Mouse (Mus musculus) liver, embryonic 11.5 days (tissue): ENCODE measurements around the gene Adora3. TPM values are rescaled to one million over a fixed set of nuclear protein-coding genes. Genes with fewer than 3 reads are reported as not detected.

Source experiments
- ATAC-seq: fragments of 200-750 bp; cut with Nextera tagmentation; replicated peaks from 2 replicates; pipeline ENCODE4 v1.8.0; 2017; ENCODE audit warnings: moderate number of reproducible peaks, mild to moderate bottlenecking, moderate TSS enrichment, moderate library complexity; ENCODE audit not compliant: low FRiP score
- DNase-seq: peaks from one replicate; pipeline ENCODE4 v3.0.0-alpha.2; 2017; ENCODE audit warnings: low spot score
- H3K27ac ChIP-seq: fragments of 300-500 bp; sonication (generic); 2 replicates; pipeline ENCODE4 v1.5.1; 2014; ENCODE audit warnings: mild to moderate bottlenecking, low read depth, low read length, control low read depth
- H3K27me3 ChIP-seq: fragments of 300-500 bp; sonication (generic); replicated peaks from 2 replicates; pipeline ENCODE4 v1.6.1; 2014; ENCODE audit warnings: low read length, mixed read lengths; ENCODE audit not compliant: control insufficient read depth, insufficient read depth
- H3K36me3 ChIP-seq: fragments of 300-500 bp; sonication (generic); 2 replicates; pipeline ENCODE4 v1.6.1; 2014; ENCODE audit warnings: mild to moderate bottlenecking, low read length, moderate library complexity, mixed read lengths; ENCODE audit not compliant: control insufficient read depth, insufficient read depth
- H3K4me1 ChIP-seq: fragments of 300-500 bp; sonication (generic); replicated peaks from 2 replicates; pipeline ENCODE4 v1.6.1; 2014; ENCODE audit warnings: low read length, mixed read lengths; ENCODE audit not compliant: control insufficient read depth, insufficient read depth
- H3K4me2 ChIP-seq: fragments of 300-500 bp; sonication (generic); 2 replicates; pipeline ENCODE4 v1.6.1; 2014; ENCODE audit warnings: mild to moderate bottlenecking, control low read depth, moderate library complexity
- H3K4me3 ChIP-seq: fragments of 300-500 bp; sonication (generic); 2 replicates; pipeline ENCODE4 v1.5.1; 2014; ENCODE audit warnings: low read depth, low read length, control low read depth
- H3K9ac ChIP-seq: fragments of 300-500 bp; sonication (generic); 2 replicates; pipeline ENCODE4 v1.6.1; 2014; ENCODE audit warnings: low read depth, low read length, control low read depth
- H3K9me3 ChIP-seq: fragments of 300-500 bp; sonication (generic); 2 replicates; pipeline ENCODE4 v1.6.1; 2016; ENCODE audit warnings: low read length, inconsistent platforms, mixed read lengths; ENCODE audit not compliant: control insufficient read depth
- WGBS: fragments of 180-500 bp; shearing (Covaris S2); extraction: QIAGEN DNeasy Blood & Tissue Kit; methylation state at CpG from one replicate; pipeline ENCODE4 v1.1.7; 2014; 5-methylcytosine and 5-hydroxymethylcytosine counted together
- polyA plus RNA-seq: library from polyadenylated mRNA; unstranded; fragments of >200 nt; fragmentation: Nextera tagmentation; extraction: Ambion mirVana; gene quantifications from 2 replicates; pipeline ENCODE4 v1.2.1, GENCODE M21; 2014

Adora3 gene
- polyA plus RNA-seq, 1 experiment from 2014 or later: 0.36 TPM

- Histone ChIP-seq H3K4me3 (no peak overlapping the region), H3K4me1 (no peaks in the 10 kb centered on the region), H3K4me2 (no peak overlapping the region), H3K9ac (no peak overlapping the region), H3K27me3 (no peaks in the 10 kb centered on the region), H3K9me3 (no peaks in the 10 kb centered on the region), H3K36me3 (no peaks in the 10 kb centered on the region), H3K27ac (no peak overlapping the region)
- 50% methylated on average over 3 of the region's 3 CpGs for WGBS
- ATAC-seq (no peak), DNase-seq (no peak)
Measured at GRCm38 (mm10) chr3:105880419-105880818, 9.8 kb downstream of the Adora3 start.

DNA sequence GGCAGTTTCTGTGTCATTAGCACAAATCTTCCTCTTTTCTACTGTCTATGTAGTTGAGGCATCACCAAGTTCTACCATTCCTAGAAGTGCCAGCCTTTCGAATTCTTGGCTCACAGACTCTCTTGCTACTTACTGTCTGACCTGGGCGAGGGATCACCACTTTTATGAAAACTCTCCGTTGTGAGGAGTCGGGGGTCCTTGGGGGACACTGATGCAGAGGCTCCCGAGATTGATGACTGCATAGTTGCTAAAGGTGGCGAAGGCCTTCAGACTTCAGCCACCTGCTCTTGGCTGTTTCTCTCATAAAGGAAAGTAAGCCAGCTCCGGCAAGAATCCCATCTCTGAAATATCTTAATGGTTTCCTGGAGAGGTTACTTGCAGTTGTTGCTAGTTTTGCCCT, 11.4 kb downstream of the Adora3 start:
- no peak overlapping the region for H3K4me2 ChIP-seq
- H3K4me1 ChIP-seq: no peaks in the 10 kb centered on the region
- no peaks in the 10 kb centered on the region for H3K36me3 ChIP-seq
- no peak overlapping the region for H3K9ac ChIP-seq
- no peaks in the 10 kb centered on the region for H3K9me3 ChIP-seq
- ATAC-seq (no peak), DNase-seq (no peak)
- H3K27ac ChIP-seq: no peak overlapping the region
- WGBS: 82% methylated on average over 7 of the region's 7 CpGs
- H3K4me3 ChIP-seq: no peak overlapping the region
- H3K27me3 ChIP-seq: no peaks in the 10 kb centered on the region

GRCm38 (mm10) chr3:105883111-105883510, 12.5 kb downstream of the Adora3 start:
- no peak overlapping the region for H3K9ac ChIP-seq
- no peaks in the 10 kb centered on the region for H3K4me1 ChIP-seq
- H3K36me3 ChIP-seq: no peaks in the 10 kb centered on the region
- H3K27ac ChIP-seq: no peak overlapping the region
- WGBS: 84% methylated on average over 2 of the region's 2 CpGs
- no peaks in the 10 kb centered on the region for H3K27me3 ChIP-seq
- H3K4me3 ChIP-seq: no peak overlapping the region
- no peak overlapping the region for H3K4me2 ChIP-seq
- ATAC-seq (no peak), DNase-seq (no peak)
- no peaks in the 10 kb centered on the region for H3K9me3 ChIP-seq

- Histone ChIP-seq H3K4me1 (peaks cover 24% of the 10 kb centered on the region), H3K27me3 (no peaks in the 10 kb centered on the region), H3K4me3 (no peak overlapping the region), H3K9ac (no peak overlapping the region), H3K4me2 (no peak overlapping the region), H3K36me3 (no peaks in the 10 kb centered on the region), H3K9me3 (no peaks in the 10 kb centered on the region), H3K27ac (no peak overlapping the region)
- WGBS: 74% methylated on average over 3 of the region's 3 CpGs
- ATAC-seq (no peak), DNase-seq (no peak)
Measured at GRCm38 (mm10) chr3:105888961-105889360, 18.3 kb downstream of the Adora3 start.

DNA sequence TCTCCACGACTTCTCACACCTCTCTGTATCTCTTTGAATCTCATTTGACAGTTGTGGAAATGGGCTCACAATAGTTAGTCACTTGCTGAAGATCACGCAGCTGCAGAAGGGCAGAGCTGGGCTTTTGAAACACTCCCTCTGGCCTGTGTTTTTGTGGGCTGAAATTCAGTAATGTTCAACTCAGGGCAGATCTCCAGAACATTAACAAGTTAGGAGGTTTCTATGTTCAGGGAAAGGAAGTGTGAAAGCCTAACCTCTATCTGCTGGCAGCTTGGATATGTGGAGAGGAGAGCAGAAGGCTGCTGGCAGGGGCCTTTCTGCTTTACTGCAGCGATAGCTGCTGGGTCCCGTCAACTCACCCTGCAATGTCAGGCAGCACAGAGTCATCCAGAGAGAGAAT, 19.6 kb downstream of the Adora3 start:
- Histone ChIP-seq H3K9me3 (no peaks in the 10 kb centered on the region), H3K27me3 (no peaks in the 10 kb centered on the region), H3K36me3 (no peaks in the 10 kb centered on the region), H3K4me1 (peaks cover 36% of the 10 kb centered on the region), H3K9ac (no peak overlapping the region), H3K27ac (no peak overlapping the region), H3K4me3 (no peak overlapping the region), H3K4me2 (no peak overlapping the region)
- no peak for DNase-seq
- no peak for ATAC-seq
- WGBS: 59% methylated on average over 4 of the region's 4 CpGs

DNA sequence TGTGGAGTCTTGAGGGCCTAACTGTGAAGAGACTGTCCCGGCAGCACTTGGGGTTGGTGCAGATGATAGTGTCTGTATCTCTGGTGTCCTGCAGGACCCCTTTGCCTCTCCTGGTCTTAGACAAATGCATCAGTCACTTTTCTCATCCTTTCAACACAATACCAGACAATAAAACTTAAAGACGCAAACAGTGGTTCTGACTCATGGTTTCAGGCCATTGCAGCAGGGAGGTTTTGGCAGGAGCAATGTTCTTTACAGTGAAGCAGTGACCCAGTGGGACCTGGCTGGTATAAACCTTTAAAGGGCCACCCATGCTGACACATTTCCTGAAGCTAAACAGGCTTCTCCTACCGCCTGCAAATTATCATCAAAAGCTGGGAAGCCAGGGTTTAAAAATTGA, 20.5 kb downstream of the Adora3 start:
- Histone ChIP-seq H3K27me3 (no peaks in the 10 kb centered on the region), H3K4me2 (peak overlapping the region; percentile 65; the same call in 1 of the 2 replicates), H3K36me3 (no peaks in the 10 kb centered on the region), H3K4me1 (peaks cover 38% of the 10 kb centered on the region), H3K9me3 (no peaks in the 10 kb centered on the region), H3K9ac (no peak overlapping the region), H3K4me3 (no peak overlapping the region), H3K27ac (0 out of 2 replicates have a peak overlapping the region, but pooled peaks have one; percentile 21)
- 52% methylated on average over 3 of the region's 3 CpGs for WGBS
- DNase-seq (no peak), ATAC-seq (no peak)

- DNase-seq (no peak), ATAC-seq (peak; percentile 32)
- no peaks in the 10 kb centered on the region for H3K9me3 ChIP-seq
- peak overlapping the region; percentile 65 for H3K4me2 ChIP-seq
- H3K36me3 ChIP-seq: no peaks in the 10 kb centered on the region
- 46% methylated on average over 10 of the region's 10 CpGs for WGBS
- H3K27me3 ChIP-seq: no peaks in the 10 kb centered on the region
- peak overlapping the region; percentile 1; the same call in 1 of the 2 replicates for H3K9ac ChIP-seq
- H3K27ac ChIP-seq: peak overlapping the region; percentile 72
- peak overlapping the region; percentile 21; the same call in 1 of the 2 replicates for H3K4me3 ChIP-seq
- peaks cover 38% of the 10 kb centered on the region for H3K4me1 ChIP-seq
Measured at GRCm38 (mm10) chr3:105891760-105892571, 21.3 kb downstream of the Adora3 start.

DNA sequence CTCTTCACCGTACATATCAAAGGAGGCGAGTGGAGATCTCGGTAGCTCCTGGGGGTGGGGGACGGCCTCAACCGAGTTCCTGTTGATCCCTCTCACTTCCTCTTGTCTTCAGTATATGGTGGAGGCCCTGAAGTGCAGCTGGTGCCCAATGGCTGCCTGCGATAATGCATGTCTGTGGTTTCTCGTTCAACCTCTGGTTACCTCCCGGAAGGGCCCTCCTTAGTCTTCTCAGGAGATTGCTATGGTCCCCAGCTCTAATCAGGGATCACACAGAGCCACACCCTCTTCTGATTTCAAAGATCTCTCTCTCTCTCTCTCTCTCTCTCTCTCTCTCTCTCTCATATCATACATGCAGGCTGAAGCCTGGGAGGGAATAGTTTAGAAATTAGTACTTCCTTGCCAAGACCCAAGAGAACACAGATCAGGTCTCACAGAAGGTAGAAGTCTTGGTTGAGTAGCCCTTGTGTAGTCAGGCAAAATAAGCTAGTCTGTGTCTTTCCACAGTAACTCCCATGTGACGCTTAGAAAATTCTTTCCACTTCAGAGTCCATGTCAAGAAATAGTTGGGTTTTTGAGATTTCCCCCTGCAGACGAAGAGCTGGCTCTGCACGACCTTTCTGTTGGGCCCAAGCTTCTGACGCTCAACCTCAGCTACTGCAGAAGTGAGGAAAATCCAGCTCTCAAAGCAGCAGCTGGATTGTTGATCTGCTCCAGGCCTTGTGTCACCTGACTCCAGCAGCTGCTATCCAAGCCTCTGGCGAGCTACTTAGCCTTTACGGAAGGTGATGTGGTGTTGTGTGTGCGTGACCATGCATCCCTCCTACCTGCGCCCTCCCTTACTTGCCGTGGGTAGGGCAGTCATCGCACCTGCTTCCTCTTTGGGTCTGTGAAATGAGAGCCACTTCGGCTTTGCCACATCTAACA, 22.2 kb downstream of the Adora3 start:
- peak overlapping the region; percentile 21; the same call in 1 of the 2 replicates for H3K4me3 ChIP-seq
- H3K36me3 ChIP-seq: no peaks in the 10 kb centered on the region
- no peaks in the 10 kb centered on the region for H3K27me3 ChIP-seq
- DNase-seq (peak; percentile 49), ATAC-seq (peak; percentile 85)
- 42% methylated on average over 19 of the region's 19 CpGs for WGBS
- H3K4me2 ChIP-seq: peak overlapping the region; percentile 65
- H3K27ac ChIP-seq: peak overlapping the region; percentile 72
- peak overlapping the region; percentile 1; the same call in 1 of the 2 replicates for H3K9ac ChIP-seq
- no peaks in the 10 kb centered on the region for H3K9me3 ChIP-seq
- H3K4me1 ChIP-seq: peaks cover 38% of the 10 kb centered on the region
